Mouse (Mus musculus) adrenal gland (tissue): ENCODE results near the gene Lyrm7.

Source experiments
- intact Hi-C: fragments of 180-260 bp; cut with DNase I; formaldehyde crosslinking; loops from one replicate; pipeline ENCODE4 v1.15.1; 2025

The Lyrm7 gene

DNA sequence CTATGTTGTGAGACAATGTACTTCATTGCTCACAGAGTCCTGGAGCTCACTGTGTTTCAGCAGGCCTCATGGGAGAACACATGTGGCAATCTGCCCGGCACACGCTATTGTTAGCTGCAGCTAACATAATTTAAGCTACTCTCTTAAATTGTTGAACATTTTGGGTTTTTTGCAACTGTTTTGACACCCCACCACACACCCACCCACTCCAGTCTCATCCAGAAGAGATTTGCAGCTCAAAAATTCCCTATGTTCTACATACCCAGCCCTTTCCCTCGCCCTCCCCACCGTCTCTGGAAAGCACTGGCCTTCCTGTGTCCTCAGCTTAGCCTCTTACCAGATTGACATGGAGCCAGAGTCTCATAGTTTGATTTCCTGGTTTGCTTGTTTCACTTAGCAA is 55.5 kb downstream of the Lyrm7 start:
- intact Hi-C loops, result no loop called here

DNA sequence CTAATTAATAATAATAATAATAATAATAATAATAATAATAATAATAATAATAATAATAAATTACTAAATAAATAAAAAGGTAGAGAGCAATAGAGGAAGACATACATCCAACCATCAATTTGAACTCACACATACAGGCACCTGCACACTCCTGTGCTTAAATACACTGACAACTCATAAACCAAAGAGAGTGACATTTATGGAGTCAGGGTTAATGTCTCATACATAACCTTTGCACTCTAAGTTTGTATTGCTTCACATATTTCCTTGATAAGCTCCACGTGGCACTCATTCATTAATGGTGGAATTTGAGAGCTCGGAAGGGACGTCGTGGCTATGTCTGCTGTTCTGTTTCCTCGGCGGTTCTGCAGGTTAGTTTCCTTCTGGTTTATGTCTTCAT is 58.1 kb downstream of the Lyrm7 start:
- intact Hi-C loops, result no loop called here

DNA sequence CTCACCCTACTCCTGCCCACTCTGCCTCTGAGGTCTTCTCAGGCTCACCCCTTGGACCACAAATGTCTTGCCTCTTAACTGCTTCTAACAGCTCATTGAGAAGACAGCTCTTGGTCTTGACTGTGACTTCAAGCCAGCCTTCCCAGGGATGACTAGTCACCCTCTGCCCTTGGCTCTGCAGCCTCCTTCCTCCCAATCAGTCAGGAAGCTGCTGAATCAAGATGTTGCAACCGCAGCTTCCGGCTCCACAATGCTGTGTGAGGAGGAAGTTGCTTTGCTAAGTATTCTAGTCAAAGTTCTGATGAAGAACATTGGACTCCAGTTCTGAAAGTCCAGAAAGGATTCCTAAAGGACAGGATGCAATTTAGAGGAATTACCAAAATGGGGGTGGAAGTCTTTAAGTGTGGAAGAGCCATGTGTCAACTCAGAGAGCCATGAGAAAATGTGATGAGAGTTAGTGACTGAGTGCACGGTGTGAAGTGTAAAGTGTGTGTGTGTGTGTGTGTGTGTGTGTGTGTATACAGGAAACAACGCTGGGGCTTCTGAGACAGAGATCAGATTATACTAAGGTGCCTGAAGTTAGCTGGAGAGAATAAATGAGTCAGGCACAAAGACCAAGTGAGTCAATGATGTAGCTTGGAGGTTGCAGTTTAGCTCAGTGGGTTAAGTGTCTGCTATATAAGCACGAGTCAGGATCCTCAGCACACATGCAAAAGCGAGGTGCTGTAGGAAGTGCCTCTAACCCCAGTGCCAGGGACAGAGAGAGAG is 58.7 kb downstream of the Lyrm7 start:
- intact Hi-C loops, result no loop called here

DNA sequence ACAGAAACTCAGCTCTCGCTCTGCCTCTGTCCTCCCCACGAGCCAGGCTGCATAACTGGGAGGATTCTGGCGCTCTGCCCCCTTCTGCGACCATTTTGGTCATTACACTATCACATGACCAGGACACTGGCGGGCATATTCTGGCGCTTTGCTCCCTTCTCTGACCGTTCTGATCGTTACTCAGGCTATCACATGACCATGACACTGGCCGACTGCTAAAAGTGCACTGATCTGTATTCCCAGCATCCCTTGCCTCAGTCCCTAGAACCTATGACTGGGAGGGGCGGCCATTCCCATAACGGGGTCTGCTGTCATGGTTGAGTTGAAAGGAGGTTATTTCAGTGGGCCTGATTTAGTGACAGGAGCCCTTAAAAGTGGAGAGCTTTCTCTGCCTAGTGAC is 64.2 kb downstream of the Lyrm7 start:
- intact Hi-C loops, result no loop called here

DNA sequence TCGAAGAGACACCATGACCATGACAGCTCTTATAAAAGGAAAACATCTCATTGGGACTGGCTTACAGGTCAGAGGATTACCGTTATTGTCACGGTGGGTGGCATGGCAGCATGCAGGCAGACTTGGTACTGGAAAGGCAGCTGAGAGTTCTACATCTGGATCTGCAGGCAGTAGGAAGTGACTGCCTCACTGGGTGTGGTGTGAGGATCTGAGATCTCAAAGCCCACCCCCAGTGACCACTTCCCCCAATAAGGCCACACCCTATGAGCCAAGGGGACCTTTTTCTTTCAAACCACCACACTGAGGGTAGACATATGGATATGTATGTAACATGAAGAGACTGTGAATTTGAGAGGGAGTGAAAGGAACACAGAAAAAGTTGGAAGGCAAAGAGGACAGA is 66.0 kb downstream of the Lyrm7 start:
- intact Hi-C loops, result no loop called here

DNA sequence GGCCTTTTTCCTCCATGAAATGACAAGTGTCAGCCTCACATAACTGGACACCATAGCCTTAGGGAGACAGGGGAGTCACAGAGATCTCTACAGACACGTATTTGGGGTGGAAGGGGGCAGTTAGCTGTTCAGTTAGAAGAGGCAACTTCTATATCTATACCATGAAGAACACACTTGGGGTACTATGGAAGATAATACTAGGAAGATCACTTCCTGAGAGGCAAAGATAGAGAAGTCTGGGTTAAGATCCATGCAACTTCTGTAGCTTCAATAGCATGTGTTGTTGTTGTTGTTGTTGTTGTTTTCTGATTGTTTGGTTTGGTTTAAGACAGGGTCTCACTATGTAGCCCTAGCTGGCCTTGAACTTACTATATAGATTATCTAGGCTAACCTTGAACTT is 67.5 kb downstream of the Lyrm7 start:
- intact Hi-C loops, result no loop called here

DNA sequence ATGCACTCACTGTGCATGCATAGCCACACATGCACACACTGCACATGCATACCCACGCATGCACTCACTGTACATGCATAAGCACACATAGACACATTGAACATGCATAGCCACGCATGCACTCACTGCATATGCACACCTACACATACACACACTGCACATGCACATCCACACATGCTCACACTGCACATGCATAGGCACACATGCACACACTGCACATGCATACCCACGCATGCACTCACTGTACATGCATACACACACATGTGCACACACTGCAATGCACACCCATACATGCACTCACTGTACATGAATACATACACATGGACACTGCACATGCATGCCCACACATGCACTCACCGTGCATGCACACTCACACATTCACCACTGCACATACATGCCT is 69.3 kb downstream of the Lyrm7 start:
- intact Hi-C loops, result no loop called here

DNA sequence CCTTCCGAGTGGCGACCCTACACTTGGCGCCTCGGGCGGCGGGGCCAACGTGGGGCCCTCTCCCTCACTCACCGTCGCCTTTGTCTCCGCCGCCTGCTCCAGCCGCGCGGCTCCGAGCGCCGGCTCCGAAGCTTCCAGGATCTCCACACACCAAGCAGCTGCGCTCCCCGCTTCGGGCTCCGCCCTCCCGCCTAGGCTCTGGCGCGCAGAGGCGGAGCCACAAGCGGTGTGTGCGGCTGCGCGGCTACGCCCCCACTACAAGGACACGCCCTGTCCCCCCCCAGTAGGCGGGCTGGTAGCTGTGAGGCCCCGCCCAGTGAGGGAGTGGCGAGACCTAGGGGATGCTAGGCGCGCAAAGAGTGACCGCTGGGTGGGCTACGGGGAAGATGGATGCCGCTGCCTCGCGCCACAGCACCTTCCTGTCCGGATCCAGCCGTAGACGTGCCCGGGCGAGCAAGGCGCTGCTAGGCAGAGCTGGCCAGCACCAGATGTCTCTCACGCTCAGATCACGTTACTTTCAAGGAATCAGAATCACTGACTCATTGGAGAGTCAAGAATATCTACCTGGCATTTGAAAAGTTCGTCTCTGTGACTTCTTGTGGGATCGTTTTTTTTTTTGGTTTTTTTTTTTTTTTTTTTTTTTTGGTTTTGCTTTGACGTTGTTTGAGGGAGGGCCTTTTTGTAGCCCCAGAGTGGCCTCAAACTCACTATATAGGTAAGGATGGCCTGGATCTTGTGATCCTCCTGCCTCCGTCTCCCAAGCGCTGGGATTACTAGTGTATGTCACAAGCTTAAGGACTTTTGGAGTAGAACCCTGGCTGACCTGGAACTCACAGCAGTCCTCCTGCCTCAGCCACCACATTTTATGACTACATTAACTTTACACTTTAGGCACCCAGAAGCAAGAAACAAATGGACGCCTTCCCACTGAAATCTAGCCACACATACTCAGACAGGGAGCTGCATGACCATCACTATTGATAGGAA is 72.9 kb downstream of the Lyrm7 start, which contains the start of gene Cdc42se2:
Cdc42se2 (minus strand) TSS at position 188 of the 987 bp plus-strand sequence.
- intact Hi-C loops, result loop anchor here (5.0 kb wide), 2 partner anchors 75 to 85 kb away; partner anchors contain the start of gene Lyrm7

DNA sequence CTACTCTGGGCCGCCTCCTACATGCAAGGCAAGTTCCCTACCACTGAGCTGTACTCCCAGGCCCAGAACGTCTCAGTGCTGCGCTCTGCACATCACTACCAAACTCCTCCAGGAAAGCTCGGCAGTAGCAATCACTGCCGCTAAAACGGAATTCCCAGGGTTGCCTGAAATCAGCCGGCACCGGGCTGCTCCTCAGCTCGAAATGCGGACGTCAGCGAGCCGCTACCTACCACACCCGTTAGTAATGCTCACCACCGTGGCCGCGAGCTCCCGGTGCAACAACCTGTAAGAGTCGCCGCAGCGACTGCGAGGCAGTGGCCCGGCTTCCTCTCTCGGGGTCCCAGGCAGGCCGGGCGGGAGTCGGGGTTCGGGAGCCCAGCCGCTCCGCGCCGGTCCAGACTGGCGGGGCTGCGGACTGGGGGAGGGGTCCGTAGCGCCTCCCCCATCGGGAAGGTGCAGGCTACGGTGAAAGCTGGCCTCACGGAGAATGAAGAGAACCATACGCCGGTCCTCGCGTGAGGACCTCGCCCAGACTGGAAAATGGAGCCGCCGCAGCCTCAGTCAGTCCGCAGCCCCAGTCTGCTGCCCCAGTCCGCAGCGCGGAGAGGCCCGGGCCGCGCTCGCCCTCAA is 73.7 kb downstream of the Lyrm7 start:
- intact Hi-C loops, result loop anchor here (5.0 kb wide), 2 partner anchors 75 to 85 kb away; partner anchors contain the start of gene Lyrm7

DNA sequence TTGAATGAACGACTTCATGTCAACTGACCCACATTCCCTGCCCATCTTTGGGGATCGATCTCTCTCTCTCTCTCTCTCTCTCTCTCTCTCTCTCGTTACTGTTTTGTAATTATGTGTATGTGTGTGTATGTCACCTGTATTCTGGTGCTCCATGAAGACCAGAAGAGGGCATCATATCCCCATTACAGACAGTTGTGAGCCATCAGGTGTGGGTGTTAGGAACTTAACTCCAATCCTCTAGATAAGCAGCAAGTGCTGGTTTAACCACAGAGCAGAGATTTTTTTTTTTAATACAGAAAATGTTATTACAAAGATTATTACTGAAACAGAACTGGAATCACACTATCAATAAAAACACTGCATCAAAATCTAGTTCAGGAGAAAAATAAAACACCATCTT is 75.2 kb downstream of the Lyrm7 start:
- intact Hi-C loops, result loop anchor here (5.0 kb wide), 2 partner anchors 77 to 83 kb away; partner anchors contain the start of gene Lyrm7

DNA sequence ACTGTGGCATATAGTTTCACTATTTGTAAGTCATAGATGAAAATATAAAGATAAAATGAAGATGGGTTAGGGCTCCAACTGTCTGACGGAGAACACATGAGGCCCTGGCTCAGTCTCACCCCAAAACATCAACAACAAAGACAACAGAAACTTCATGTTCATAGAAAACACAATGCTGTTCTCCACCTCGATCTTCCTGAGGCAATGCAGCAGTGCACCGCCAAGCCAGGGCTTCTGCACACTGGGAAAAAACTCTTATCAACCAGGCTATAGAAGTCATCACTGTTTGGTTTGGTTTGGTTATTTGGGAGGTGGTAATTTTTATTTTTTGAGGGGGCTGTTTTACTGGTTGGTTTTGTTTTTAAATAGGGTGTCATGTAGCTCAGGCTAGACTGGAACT is 76.3 kb downstream of the Lyrm7 start:
- intact Hi-C loops, result no loop called here

DNA sequence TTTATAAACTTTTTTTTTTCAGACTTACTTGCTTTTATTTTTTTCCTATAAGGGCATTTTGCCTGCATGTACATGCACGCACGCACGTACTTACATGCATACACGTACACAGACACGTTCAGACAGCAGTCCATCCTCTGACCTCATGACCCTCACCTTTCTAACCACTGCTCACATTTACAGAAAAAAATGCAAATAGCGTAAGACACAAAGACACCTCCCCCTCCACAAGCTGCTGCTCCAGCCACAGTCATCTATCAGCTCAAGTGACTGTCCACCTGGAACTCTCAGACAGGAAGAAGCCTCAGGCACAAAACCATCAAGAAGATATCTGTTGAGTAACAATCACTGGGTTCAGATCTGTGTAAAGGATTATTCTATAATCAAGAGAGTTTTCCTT is 78.5 kb downstream of the Lyrm7 start:
- intact Hi-C loops, result no loop called here

DNA sequence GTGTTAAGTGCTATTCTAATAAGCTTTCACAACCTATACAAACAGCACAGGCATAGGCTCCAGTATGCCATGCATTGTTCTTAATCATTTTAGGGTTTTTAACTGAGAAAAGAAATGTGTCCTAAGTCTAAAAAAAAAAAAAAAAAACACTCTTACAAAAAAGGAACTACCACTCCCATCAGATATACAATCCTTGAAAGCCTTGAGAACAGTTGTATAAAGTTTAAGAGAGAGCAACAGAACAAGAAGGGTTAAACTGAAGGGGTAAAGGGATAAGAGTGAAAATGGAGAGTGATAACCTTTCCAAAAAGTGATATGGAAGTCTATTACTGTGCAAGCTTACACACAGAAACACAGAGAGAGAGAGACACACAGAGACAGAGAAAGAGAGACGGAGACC is 80.8 kb downstream of the Lyrm7 start:
- intact Hi-C loops, result no loop called here

DNA sequence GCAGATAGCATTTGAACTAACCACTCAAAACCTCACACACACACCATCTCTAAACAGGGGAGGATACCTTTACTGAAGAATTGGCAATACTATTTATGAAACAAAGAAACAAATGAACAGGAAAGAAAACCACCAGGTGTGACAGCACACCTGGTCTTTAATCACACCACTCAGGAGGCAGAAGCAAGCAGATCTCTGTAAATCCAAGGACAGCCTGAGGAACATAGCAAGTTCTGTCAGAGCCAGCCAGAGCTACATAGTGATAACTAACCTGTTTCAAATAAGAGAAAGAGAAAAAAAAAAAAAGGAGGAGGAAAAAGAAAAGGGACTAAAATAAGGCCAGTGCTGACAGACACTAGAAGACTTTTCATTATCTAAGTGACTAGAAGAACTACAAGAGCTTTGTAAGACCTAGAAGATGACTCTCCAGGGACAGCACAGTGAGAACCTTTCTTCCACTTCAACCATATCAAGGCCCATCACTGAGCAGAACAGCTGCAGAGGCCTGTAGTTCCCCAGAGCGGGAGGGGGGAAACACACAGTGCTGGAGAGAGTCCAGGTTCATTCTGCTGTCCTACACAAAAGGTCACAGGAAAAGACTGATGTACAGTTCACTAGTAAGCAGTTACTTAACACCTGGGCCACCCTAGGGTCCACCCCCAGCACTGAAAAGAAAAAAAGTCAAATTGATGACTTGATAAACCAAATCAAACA is 82.4 kb downstream of the Lyrm7 start:
- intact Hi-C loops, result no loop called here

DNA sequence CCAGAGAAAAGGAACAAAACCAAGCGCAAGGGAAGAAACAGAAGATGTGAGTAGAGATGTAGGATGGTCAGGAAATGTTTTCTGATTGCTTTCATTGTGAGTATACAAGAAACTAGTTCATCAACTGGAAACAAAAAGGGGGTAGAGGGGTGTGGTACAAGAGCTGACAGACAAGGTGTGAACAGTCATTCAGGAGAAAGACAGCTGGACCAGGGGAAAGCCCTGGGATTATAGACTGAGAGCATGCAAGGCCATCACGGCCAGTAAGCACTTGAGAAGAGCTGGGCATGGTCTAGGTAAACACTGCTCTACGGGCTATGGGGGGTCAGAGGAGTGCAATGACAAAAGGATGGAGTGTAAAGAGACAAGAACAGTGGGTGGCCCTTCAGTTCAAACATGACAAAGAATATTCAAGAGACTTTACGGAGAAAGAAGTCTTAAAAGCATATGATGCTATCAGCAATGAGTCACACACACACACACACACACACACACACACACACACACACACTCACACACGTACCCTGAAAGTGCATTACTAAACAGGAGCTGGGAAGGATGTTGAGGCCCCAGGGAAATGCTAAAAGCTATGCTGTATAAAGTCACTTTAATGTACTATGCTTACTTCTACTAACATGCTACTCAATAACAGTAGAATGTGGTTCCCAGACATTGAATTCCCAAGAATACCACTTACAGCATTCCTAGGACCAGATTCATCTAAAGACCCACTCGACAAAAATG is 83.2 kb downstream of the Lyrm7 start:
- intact Hi-C loops, result no loop called here
